ENCODE assay signal across 19 mouse cellular contexts in genomic region chr4:88189495-88189894, GRCm38 (mm10).
DNase-seq lines count a peak whose midpoint lies in the region; ATAC-seq and TF ChIP-seq lines count a peak whose summit lies in the region.
"Had no signal": no experiment of that assay in that cellular context is flagged by ENCODE, and none has a peak within 500 bp of the region (broad histone marks: within the 10 kb centered on the region; RNA-seq: fewer than 3 reads in every experiment).

No protein-coding gene starts in this region.

- no peaks in the 10 kb centered on the region for H3K4me1 ChIP-seq in kidney, adult 2 months (ENCODE audit: control insufficient read depth, insufficient read depth, low read length)
- H3K4me1 ChIP-seq in forebrain, embryonic 16.5 days (replicated peaks; ENCODE audit: control insufficient read depth, insufficient read depth, low read length), result no peaks in the 10 kb centered on the region
- H3K4me1 ChIP-seq: forebrain, embryonic 12.5 days; midbrain, embryonic 15.5 days had no signal

- no peak overlapping the region for H3K4me2 ChIP-seq in forebrain, embryonic 16.5 days (ENCODE audit: low read length)
- H3K4me2 ChIP-seq: forebrain, embryonic 12.5 days; heart, embryonic 13.5 days; hindbrain, embryonic 14.5 days; lung, embryonic 14.5 days; midbrain, embryonic 15.5 days had no signal

- H3K27ac ChIP-seq in kidney, adult 2 months (ENCODE audit: insufficient read depth, low read depth, low read length), result no peak overlapping the region
- no peak overlapping the region for H3K27ac ChIP-seq in forebrain, embryonic 16.5 days (ENCODE audit: low read length)
- H3K27ac ChIP-seq: forebrain, embryonic 12.5 days; heart, embryonic 13.5 days; hindbrain, embryonic 14.5 days; midbrain, embryonic 15.5 days had no signal

- no peak overlapping the region for H3K4me3 ChIP-seq in kidney, adult 2 months (ENCODE audit: insufficient read depth, low read depth, low read length)
- H3K4me3 ChIP-seq in forebrain, embryonic 16.5 days (replicated peaks; ENCODE audit: low read length), result no peak overlapping the region
- H3K4me3 ChIP-seq: forebrain, embryonic 12.5 days; heart, embryonic 13.5 days; midbrain, embryonic 15.5 days had no signal

- ATAC-seq in forebrain, embryonic 16.5 days, result no peak
- ATAC-seq: intestine, embryonic 16.5 days; midbrain, embryonic 15.5 days had no signal

- H3K9me3 ChIP-seq in forebrain, embryonic 16.5 days (ENCODE audit: control insufficient read depth, low read length), result no peaks in the 10 kb centered on the region
- H3K9me3 ChIP-seq: forebrain, embryonic 12.5 days; heart, embryonic 13.5 days; midbrain, embryonic 15.5 days had no signal

- WGBS in kidney, adult 2 months, result 77% methylated on average over 1 of the region's 1 CpGs
- 74% methylated on average over 1 of the region's 1 CpGs for WGBS in forebrain, embryonic 16.5 days

- TF ChIP-seq POLR2A in kidney, adult 2 months (IDR thresholded peaks at IDR 0.05; ENCODE audit: low read depth, low read length), result no peak

- H3K27me3 ChIP-seq in kidney, adult 2 months (replicated peaks; ENCODE audit: control insufficient read depth, insufficient read depth, low read length), result no peaks in the 10 kb centered on the region
- no peaks in the 10 kb centered on the region for H3K27me3 ChIP-seq in forebrain, embryonic 16.5 days (replicated peaks; ENCODE audit: control insufficient read depth, insufficient read depth, low read length)
- H3K27me3 ChIP-seq: forebrain, embryonic 12.5 days; heart, embryonic 13.5 days; midbrain, embryonic 15.5 days had no signal

- H3K36me3 ChIP-seq in kidney, adult 2 months (ENCODE audit: control insufficient read depth, insufficient read depth, low read length), result no peaks in the 10 kb centered on the region
- H3K36me3 ChIP-seq in forebrain, embryonic 16.5 days (ENCODE audit: control insufficient read depth, insufficient read depth), result no peaks in the 10 kb centered on the region
- H3K36me3 ChIP-seq: forebrain, embryonic 12.5 days; heart, embryonic 13.5 days; midbrain, embryonic 15.5 days had no signal

- 0 out of 2 replicates have a peak, but pooled peaks have one; percentile 18 for TF ChIP-seq CTCF in kidney, adult 2 months (conservative IDR thresholded peaks at IDR 0.05; ENCODE audit: insufficient read depth, insufficient read length, low read depth, low read length)

- no peak overlapping the region for H3K9ac ChIP-seq in forebrain, embryonic 16.5 days (replicated peaks; ENCODE audit: low read depth, low read length)
- H3K9ac ChIP-seq: forebrain, embryonic 12.5 days; heart, embryonic 13.5 days; hindbrain, embryonic 14.5 days; lung, embryonic 14.5 days; midbrain, embryonic 15.5 days had no signal

- DNase-seq in kidney, adult 2 months, result peak; percentile 2
- no peak for DNase-seq in kidney, postnatal 10 days
- peak; percentile 4 for DNase-seq in thymus, postnatal 0 days (ENCODE audit: low spot score)
- no peak for DNase-seq in thymus, postnatal 10 days (ENCODE audit: low spot score in 2 of 2)
- DNase-seq in naive thymus-derived CD4-positive, alpha-beta T cell, adult 2 months (ENCODE audit: low read depth), result peak; percentile 16
- DNase-seq in ovary, postnatal 36 days (ENCODE audit: low spot score), result no peak
- DNase-seq: cerebellum, adult 8-10 months; gastrocnemius, postnatal 10 days; heart, adult 11 months; layer of hippocampus, postnatal 36 days; left cerebral cortex, postnatal 4 days; lung, embryonic 14.5 days; retina, postnatal 1 day had no signal

Comparison
In these comparisons a context has a peak if more than half of its experiments do, and no peak if none do; other contexts are left out.
1. DNase-seq: peak in kidney, adult 2 months (single experiment), thymus, postnatal 0 days (single experiment) and naive thymus-derived CD4-positive, alpha-beta T cell, adult 2 months (single experiment); none in kidney, postnatal 10 days (single experiment), thymus, postnatal 10 days (0 of 2) and ovary, postnatal 36 days (single experiment).